Mouse (Mus musculus): ENCODE data around the gene Hpf1. TPM values are rescaled to one million over a fixed set of nuclear protein-coding genes. Genes with fewer than 3 reads are reported as not detected.

Gene Hpf1
- total RNA-seq, 2 experiments from 2014 or later = 41.8 to 44.0 TPM

DNA sequence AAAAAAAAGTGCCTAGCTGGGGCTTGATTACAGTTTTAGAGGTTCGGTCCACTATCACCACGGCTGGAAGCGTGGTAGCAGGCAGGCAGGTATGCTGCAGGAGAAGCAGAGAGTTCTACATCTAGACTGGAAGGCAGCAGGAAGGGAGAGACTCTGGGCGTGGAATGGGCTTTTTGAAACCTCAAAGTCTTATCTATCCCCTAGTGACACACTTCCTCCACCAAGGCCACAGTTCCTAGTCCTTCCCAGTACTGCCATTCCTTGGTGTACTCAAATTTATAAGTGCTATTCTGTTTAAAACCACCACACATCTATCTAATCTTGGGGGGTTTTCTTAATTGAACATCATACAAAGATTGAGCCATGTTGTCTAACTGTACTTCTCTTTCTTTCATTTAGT lies 1.5 kb downstream of the Hpf1 start:
- DNase-seq (ENCODE audit: low spot score in 2 of 2) = no peak

DNA sequence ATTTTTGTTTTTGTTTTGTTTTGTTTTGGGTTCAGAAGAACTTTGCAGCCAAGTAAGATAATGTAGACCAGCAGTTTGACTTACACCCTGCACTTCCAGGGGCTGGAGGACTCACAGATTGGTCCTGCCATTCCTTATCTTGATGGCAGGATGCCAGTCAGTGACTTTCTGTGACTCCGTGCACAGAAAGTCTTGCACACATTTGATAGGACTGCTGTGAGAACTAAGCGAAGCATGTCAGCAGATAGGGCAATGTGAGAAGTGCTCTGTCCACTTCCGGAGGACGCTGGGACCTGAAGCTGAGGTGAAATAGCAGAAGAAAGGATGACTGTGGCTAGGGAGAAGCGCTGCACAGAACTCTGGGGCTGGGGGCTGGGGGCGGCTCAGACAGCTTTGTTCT lies 5.7 kb downstream of the Hpf1 start:
- DNase-seq (ENCODE audit: low spot score in 2 of 2) = no peak

DNA sequence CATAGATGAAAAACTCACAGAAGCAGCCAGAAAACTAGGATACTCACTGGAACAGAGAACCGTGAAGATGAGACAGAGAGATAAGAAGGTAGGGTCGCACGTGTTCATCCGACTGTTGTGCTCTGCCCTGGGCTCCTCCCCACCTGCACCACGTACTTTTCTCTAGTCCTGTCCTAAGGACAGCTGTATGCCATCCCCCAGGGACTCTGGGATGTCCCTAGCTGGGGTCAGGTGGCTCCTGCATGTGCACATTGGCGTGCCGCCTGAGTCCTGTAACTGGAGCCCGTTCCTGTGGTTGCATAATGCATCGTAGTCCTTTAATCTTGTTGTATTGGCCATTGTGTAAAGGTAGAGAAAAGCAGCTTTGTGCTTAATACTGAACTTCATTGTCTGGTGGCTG lies 9.9 kb downstream of the Hpf1 start:
- DNase-seq (ENCODE audit: low spot score in 2 of 2) = no peak

DNA sequence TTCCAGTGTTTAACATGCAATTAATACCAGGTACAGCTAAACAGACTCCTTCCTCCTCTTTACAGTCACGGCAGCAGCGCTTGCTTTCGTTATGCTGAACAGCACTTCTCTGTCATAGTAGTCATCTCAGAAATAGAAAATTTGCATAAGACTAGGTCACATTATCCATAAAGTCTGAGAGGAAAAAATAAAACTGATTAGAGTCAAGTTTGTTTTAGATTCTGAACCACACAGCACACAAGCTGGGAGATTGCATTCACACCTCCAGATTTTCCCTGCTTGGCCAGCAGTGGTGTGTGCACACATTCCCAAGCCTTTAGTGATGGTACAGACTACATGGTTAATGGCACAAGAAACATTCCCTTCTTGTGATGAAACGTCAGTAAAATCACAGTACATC lies 21.9 kb downstream of the Hpf1 start:
- DNase-seq (ENCODE audit: low spot score in 2 of 2) = no peak

DNA sequence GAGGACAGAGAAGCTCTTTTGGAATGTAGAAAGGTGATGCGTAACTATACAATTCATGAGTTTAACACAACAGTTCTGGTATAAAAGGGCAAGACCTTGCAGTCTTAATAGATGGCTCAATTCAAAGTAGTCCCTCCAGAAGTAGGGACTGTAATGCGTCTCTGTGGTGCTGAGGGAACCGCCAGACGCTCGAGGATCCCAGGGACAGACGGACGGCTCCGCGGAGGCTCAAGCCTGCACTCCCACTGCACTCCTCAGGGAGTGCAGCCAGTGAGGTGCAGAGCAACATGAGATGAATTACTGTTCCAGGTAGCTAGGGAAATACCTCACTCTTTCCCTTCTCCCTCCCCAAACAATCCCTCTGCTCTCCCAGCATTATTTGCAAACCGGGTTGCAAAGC lies 22.3 kb downstream of the Hpf1 start:
- no peak for DNase-seq (ENCODE audit: low spot score in 2 of 2)

DNA sequence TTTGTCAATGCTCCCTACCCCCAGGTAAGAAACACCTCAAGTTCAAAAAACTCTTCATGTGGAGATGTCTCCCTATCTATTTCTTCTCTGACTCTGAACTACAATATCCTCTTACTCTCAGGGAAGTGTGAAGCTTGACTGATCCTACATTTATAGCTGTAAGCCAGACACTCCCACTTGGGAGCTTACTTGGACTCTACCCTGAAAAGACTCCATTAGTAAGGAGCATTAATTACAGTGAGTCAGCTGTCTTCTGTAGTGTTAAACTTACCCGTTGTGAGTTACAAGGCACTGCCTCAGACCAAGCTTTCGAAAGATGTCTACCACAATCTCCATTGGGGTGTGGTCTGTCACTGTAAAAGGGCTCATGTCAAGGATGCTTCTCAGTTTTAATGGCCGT lies 28.9 kb downstream of the Hpf1 start:
- no peak for DNase-seq (ENCODE audit: low spot score in 2 of 2)

DNA sequence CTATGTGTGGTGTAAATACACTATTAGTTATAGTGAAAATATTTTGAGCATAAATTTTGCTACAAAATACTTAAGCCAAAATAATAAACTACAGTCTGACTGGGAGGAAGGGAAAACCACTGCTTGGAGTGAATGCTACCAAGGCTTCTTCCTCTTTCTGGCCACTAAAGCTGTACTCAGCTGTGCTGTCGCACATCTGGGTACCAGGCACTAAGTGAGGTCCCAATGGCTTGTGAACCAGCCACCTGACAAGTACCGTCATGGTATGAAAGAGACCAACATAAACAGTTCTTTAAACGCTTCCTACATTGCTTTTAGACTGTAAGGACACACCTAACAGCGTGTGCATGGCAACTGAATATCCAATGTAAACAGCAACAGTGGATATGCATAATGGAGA lies 30.0 kb downstream of the Hpf1 start:
- DNase-seq (ENCODE audit: low spot score in 2 of 2) = no peak

DNA sequence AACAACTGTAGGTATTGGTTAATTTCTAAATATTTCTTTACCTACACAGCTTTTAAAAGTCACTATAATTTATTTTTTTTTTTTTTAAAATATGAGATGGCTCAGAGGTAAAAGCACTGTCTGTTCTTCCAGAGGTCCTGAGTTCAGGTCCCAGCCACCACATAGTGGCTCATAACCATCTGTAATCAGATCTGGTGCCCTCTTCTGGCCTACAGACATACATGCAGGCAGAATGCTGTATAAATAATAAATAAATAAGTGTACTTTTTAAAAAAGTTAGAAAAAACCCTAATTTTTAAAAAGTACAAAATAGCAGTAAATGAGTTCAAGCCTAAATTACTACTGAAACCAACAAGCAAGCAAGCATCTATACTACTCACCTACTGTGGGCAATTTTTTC lies 43.4 kb downstream of the Hpf1 start:
- DNase-seq (ENCODE audit: low spot score in 2 of 2) = no peak

DNA sequence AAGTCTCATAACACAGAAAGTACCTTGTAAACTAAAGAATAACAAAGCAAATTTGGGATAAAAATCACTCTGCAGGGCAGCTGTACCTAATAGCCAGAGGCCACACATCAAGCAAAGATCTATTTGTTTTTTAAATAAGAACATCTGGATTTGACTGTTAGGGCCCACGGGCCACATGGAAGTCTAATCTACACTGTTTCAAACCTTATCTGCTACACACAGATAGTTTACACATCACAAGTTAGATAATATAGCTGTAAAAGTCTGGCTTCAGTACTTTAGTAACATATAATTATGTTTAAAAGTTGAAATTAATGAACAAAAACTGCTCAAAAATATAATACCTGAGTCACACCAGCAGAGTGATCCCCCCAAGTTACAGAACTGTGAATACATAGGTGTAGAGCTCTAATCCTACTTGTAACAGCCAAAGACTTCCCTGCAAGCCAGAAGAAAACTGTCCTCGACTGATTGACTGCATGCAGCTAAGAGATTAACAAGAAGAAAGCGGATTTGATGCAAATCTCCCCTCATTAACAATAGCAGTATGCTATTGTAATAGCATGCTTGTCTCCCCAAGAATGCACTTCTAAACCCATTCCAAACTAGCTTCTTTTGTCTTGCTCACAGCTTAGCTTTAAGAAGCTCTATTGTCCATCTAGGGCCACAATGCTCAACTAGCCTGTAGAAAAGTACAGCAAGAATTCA lies 48.7 kb downstream of the Hpf1 start:
- DNase-seq (ENCODE audit: low spot score in 2 of 2) = no peak

DNA sequence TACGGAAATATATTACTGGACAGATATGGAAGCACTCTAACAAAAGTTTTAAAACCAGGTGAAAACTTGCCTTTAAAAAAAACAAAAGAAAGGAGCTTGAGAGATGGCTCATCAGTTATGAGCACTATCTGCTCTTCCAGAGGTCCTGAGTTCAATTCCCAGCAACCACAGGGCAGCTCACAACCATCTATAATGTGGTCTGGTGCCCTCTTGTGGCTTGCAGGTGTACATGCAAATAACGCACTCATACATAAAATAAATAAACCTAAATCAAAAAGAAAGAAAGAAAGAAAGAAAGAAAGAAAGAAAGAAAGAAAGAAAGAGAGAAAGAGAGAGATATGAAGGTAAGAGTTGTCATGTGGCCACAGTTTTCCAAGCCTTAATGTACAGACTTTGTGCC lies 52.6 kb downstream of the Hpf1 start:
- no peak for DNase-seq (ENCODE audit: low spot score in 2 of 2)

DNA sequence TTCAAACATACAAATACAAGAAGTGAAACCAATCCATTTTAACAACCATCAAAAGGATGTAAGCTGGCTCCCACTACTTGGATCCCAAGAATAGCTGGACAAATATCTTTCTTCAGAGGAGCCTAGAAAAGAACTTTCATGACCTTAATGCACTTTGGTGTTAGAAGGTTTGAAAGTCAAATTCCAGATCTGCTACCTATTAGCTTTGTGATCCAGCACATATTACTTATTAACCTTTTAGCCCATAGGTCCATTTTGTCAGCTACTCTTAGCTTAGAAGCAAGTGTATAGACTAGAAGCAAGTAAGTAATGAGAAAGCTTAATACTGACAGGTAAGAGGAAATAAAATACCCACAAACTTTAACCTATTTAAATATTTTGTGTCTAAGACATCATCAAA lies 57.3 kb downstream of the Hpf1 start:
- no peak for DNase-seq (ENCODE audit: low spot score in 2 of 2)

DNA sequence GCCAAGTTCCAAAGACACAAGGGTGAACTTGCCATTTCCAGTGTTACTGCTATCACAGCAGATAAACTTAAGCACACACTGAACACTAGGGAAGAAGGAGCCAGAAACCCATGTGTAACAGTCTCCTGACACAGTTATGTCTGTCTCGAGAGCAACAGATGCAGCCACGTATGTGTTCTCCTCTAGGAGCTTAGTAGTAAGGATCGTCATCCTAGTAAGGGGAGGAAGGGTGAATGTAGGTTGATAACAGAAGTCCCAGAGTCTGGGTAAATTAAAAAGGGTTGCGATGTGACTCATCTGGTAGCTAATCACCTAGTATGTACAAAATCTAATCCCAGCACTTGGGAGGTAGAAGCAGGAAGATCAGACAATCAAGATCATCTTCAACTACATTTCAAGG lies 59.6 kb downstream of the Hpf1 start:
- no peak for DNase-seq (ENCODE audit: low spot score in 2 of 2)

DNA sequence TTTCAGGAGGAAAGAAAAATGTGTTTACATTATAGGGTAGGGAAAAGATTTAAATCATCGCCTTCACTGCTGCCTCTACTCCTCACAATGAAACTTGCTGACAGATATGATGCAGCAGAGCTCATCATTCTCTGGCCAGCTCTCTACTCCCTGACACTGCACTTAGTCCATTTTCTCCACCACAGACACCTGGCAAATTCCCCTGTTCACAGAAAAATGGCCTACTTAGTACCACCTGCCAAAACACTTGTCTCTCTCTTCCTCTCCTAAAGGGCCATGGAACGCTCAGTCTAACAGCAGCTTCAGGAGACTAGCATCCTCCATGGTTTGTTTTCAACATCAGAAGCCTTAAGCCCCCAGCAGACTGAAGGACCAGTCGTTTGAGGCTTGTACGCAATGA lies 61.1 kb downstream of the Hpf1 start:
- DNase-seq (ENCODE audit: low spot score in 2 of 2) = no peak

DNA sequence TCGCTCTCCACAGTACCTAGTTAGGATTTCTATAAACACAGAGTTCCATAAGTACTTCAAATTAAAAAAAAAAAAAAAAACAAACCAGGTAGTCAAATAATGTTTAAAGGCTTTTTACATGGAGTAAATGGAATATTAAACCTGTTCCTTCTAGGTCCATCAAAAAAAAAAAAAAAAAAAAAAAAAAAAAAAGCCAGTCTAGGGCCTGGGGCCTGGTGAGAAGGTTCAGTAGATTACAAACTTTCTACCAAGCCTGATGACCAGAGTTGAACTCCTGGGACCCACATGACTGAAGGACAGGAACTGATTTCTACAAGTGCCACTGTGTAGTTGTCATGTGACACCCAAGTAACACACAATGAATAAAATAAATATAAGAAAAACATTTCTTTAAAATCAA lies 61.5 kb downstream of the Hpf1 start:
- no peak for DNase-seq (ENCODE audit: low spot score in 2 of 2)

DNA sequence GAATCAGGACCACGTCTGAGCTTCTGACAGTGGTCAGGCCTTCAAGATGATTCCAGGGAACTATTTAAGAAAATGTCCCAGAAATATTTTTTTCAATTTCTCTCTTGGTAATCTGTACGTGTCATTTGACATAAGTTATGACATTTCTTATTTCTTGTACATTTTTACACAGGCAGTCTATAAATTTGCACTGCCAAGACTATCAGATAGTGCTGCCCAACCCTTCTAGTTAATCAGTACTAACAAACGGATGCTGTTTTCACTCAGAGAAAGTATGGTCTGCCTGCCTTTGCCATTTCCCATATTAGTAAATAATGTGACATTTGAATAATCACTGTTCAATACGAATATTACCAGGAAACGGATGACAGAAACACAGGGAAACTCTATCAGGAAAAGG lies 62.6 kb downstream of the Hpf1 start:
- DNase-seq (ENCODE audit: low spot score in 2 of 2) = no peak

DNA sequence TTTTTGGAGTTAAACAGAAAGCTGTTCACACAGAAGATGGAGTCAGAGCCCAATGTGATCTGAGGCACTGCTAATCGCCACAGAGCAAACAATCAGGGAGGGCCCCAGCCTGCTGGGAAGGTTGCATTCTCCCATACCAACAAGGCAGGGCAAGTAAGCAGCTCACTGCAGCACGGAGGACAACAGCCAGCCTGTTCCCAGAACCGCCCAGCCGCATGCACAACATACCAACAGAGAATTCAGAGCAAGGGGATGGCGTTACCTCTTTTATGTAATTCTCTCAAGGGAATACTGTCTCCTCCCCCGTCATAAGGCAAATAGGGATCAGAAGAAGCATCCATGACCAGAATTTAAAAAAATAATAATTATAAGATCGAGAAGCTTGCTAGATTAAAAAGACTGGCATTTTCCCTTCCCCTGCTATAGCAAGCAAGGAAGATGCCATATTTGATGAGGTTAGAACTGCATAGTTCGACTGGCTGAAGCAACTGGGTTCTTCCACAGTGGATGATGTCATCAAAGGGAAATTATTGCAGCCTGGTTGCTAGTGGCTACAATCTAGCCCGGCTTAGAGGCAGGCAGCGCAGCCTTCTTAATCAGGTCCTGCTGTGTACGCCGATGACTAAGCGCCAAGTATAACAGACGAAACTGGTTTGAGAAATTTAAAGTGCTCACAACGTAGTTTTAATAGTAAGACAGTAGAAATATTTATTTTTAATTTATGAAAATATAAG lies 64.2 kb downstream of the Hpf1 start:
- DNase-seq (ENCODE audit: low spot score in 2 of 2) = peak; percentile 67 to 90

DNA sequence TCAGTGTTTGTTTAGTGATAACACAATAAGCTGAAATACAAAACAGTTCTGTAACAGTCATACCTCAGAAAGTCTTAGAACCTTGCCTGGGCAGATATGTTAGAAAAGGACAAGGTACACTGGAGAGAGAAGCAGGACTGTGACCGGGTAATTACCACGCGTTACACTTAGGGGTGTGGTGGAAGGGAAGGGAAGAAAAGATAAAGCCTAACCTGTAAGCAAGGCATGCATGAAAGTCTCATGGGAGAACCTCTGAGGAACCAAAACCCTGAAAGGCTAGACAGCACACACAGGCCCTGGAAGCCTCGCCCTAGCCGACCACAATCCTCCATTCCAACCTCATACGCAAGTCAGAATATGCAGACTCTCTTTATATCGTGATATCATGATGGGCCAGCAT lies 66.6 kb downstream of the Hpf1 start:
- no peak for DNase-seq (ENCODE audit: low spot score in 2 of 2)

Other genes starting within 250 kb of the Hpf1 start
- 100 to 1,000 TPM; 139 to 143 TPM for gene Clcn3, start 92.9 kb downstream of the Hpf1 start, total RNA-seq (2021)
- 10 to 100 TPM; 27.6 to 29.7 TPM for gene Nek1, start 102.8 kb downstream of the Hpf1 start, total RNA-seq (2021)